Mouse (Mus musculus): ENCODE measurements at regions not wholly inside any gene's neighbourhood (a gene's known extent, or its start where the extent isn't known, plus 50 kb on each side); places are given as distances from the start of the nearest gene placed in this dataset.

DNA sequence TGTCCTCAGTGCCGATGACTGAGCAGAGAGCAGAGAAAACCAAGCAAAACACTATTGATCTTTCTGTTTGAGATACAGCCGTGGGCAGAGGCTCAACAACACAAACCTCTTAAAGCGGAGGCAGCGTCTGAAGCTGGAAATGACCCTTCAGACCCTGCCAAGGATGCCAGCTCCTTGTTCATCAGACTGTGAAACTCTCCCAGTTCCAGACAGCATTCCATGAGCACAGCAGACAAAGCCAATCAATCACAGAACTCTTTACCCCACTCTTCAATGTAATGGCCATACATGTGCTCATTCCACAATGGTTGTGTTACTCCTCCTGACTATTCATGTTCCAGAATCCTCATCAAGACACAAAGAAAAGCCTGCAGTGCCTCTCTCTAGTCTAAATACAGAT is 73.5 kb downstream of the Tmem114 start:
- DNase-seq, result no peak

DNA sequence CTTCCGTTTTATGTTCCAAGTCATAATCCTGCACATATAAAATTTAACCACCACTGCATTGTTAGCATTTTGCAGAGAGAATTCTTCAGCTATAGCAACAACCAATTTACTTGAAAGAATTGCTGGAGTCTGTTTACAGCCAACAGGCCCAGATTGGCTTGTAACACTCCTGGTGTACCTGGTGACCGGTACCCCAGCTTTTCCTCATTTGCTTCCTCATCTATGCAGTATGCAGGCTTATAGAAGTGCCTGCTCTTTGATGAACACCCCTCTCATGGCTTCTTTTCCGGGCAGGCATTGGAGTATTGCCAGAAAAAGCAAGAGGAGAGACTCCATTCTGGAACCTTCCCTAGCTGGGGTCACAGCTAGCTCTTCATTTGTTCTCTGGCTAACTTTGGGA is 75.8 kb downstream of the Tmem114 start:
- no peak for DNase-seq

DNA sequence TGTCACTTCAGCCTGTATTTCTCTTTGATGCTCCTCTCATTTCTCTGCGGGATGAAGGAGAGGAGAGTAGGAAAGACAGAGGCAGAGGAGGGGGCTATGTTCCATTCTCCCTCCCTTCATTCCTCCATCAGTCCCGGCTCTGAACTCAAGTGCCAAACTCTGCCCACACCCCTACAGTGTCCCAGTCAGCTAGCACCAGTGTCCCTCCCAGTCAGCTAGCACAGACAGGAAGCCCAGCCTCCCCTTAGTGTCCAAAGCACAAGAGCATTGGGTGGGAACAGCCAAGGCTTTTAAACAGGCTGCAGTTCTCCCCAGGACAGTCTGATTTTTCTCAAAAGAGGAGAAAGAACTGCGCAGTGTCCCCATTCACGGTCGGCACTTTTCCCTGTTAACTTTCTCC is 76.3 kb downstream of the Tmem114 start:
- DNase-seq, result no peak

DNA sequence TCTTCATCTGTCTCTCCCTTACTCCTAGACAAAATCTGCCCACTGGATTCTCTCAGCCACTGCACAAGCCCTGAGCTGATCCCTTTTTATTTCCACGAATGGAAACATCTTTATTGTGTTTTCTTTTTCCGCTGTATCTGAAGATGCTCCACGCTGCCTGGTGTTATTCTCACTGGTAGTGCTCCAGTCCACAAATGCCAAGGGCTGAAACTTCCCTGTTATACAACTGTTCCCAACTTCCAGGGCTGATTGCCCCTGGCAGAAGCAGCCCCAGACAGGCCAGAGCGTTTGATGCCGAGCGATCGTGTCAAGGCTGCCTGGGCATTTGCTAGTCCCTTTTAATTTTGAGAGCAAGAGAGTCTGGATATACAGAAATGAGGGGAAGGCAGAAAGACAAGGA is 79.7 kb downstream of the Tmem114 start:
- DNase-seq, result peak; percentile 11

DNA sequence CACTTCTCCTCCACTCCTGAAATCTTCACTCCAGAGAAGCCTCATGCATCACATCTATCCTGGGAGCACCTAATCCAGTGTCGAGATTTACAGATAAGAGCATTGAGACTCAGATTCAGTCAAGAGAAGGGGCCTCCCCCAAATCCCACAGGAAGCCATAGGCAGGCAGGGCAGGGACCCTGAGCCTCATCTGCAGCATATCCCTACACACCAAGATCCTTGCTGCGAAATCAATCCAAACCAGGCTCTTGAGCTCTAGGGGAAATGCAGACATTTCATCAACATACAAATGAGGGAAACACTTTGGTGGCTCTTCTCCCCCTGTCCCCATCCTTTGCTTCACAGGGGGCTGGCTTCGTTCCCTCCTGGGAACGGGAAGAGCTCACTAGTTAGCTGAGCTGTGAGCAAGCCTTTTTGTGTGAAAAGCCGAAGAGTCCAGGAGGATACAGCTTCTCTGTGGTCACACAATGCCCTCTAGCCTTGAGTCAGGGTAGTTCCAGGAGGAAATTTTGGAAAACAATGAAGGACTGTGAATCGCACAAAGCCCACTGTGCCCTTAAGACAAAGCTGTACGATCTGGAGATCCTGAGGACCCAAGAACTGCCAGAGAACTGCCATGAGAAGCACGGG is 91.7 kb downstream of the Tmem114 start:
- DNase-seq, result no peak

DNA sequence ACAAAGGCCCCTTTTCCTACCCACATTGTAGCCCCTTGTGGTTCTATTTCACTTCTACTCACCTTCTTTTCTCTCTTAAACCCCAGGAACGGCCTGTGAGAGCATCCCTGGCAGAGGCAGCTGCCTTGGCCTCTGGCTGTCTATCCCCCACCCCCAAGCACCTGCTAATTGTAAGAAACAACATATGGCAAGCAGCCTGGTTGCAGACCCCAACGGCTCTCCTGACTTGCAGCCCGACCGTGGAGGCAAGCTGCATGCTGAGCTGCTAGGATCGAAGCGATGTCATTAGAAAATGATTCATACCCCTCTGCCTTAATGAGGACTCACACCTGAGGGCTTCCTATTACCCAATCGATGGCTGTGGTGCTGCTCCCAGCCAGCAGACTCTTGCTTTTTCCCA is 112.9 kb downstream of the Tmem114 start:
- no peak for DNase-seq

DNA sequence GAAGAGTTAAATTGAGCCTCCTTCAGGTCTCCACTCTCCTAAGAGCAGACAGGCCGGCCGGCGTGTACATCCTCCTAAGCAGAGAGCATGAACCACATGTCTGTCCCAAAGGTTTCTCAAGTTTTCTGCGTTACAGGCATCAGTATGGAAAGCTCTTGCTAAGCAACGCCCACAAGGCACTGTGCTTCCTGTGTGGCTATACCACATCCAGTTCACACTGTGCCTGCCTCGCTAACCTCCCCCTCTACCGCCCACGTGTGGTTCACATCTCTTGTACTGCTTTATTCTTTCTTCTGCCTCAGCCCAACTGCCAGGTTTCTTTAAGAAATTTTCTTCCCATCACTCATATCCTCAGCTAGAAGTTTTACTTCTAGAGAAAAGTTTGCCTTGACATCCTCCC is 118.5 kb downstream of the Tmem114 start:
- DNase-seq, result no peak

Data from gastrocnemius, postnatal 25 days (tissue).